Mouse (Mus musculus) granulocyte monocyte progenitor cell, adult 5-6 weeks (primary cell): Measurements from ENCODE around the gene Dppa2. TPM values are rescaled to one million over a fixed set of nuclear protein-coding genes. Genes with fewer than 3 reads are reported as not detected.
"Not testable (repeated sequence)": the region's sequence is repeated elsewhere in the genome, so short reads cannot be mapped to it uniquely, and the experiment has no call there.

Experiments used
- ATAC-seq: replicated peaks from 2 replicates; pipeline ENCODE4 v1.8.0; 2016; ENCODE audit warnings: mild to moderate bottlenecking, moderate TSS enrichment, inconsistent platforms; ENCODE audit not compliant: poor library complexity, severe bottlenecking
- total RNA-seq, 2 experiments: library from RNA; stranded (forward) in 1 of 2; stranded (reverse) in 1 of 2; fragments of 200-712, 200-1000 nt in 1 of 2; fragments of >200 nt in 1 of 2; fragmentation: Nextera tagmentation in 1 of 2; gene quantifications; 2 replicates each; pipeline ENCODE4 v1.2.3; 2014 to 2017

Dppa2 gene
- total RNA-seq (2014; fragmentation: Nextera tagmentation): not detected in 2 replicates
- total RNA-seq (2017): not detected in 2 replicates

GRCm38 (mm10) chr16:48303509-48303908, at the start of gene Dppa2:
Gene Dppa2 (plus strand): TSS chr16:48303908.
- ATAC-seq: no peak; the same call in 1 of the 2 replicates

GRCm38 (mm10) chr16:48254584-48254983, 49.1 kb upstream of the Dppa2 start:
- ATAC-seq: no peak

GRCm38 (mm10) chr16:48259519-48259918, 44.2 kb upstream of the Dppa2 start:
- ATAC-seq: peak; percentile 79

GRCm38 (mm10) chr16:48262901-48263300, 40.8 kb upstream of the Dppa2 start:
- no peak for ATAC-seq

- ATAC-seq: no peak
These were observed 37.9 kb upstream of the Dppa2 start for GRCm38 (mm10) chr16:48265856-48266255.

- ATAC-seq: no peak
These were observed 26.8 kb upstream of the Dppa2 start for GRCm38 (mm10) chr16:48276940-48277339.

- no peak for ATAC-seq
These were observed 22.8 kb upstream of the Dppa2 start for GRCm38 (mm10) chr16:48280883-48281282.

GRCm38 (mm10) chr16:48282801-48283200, 20.9 kb upstream of the Dppa2 start:
- ATAC-seq: no peak

- no peak for ATAC-seq
These were observed 20.2 kb upstream of the Dppa2 start, which contains the start of gene Dppa4 for GRCm38 (mm10) chr16:48283517-48283916. Gene Dppa4 (plus strand): TSS chr16:48283733.

- ATAC-seq: no peak
These were observed 18.2 kb upstream of the Dppa2 start for GRCm38 (mm10) chr16:48285517-48285916.

- no peak for ATAC-seq
These were observed 6.1 kb upstream of the Dppa2 start for GRCm38 (mm10) chr16:48297384-48298136.

GRCm38 (mm10) chr16:48299884-48300283, 3.8 kb upstream of the Dppa2 start:
- ATAC-seq: peak; percentile 93

GRCm38 (mm10) chr16:48303983-48304382, 275 bp downstream of the Dppa2 start:
- no peak for ATAC-seq

- not testable (repeated sequence) for ATAC-seq
These were observed 5.2 kb downstream of the Dppa2 start for GRCm38 (mm10) chr16:48308916-48309315.

GRCm38 (mm10) chr16:48309912-48310630, 6.4 kb downstream of the Dppa2 start:
- no peak for ATAC-seq

GRCm38 (mm10) chr16:48315294-48315693, 11.6 kb downstream of the Dppa2 start:
- no peak for ATAC-seq

- ATAC-seq: no peak
These were observed 17.1 kb downstream of the Dppa2 start for GRCm38 (mm10) chr16:48320781-48321180.

GRCm38 (mm10) chr16:48323133-48323532, 19.4 kb downstream of the Dppa2 start:
- no peak for ATAC-seq

- ATAC-seq: no peak
These were observed 20.1 kb downstream of the Dppa2 start for GRCm38 (mm10) chr16:48323602-48324345.

- ATAC-seq: no peak
These were observed 23.2 kb downstream of the Dppa2 start for GRCm38 (mm10) chr16:48326903-48327302.

GRCm38 (mm10) chr16:48328420-48328819, 24.7 kb downstream of the Dppa2 start:
- ATAC-seq: no peak
